Mouse (Mus musculus) spleen, postnatal 10 days (tissue): Measurements from ENCODE around the gene Cdh23.

Source experiments
- DNase-seq, 2 experiments: peaks; one replicate each; pipeline ENCODE4 v3.0.0; 2021 to 2022; ENCODE audit warnings: low spot score in 2 of 2

Gene Cdh23

DNA sequence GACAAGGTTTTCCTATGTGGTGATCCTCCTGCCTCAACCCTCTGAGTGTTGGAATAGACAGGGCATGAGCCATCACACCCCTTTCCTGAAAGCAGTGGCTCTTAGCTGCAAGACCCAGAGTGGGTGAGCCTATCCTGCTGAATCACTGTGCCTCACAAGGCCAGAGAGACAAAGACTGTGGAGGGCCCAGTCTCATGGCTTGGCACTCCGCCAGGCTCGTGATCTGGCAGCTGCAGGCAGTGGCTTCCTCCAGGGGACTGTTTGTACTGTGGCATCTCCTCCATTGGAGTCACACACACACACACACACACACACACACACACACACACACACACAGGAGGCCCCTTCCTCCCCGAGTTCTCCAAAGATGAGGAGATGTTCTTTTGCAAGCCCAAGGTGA is 433.9 kb downstream of the Cdh23 start:
- peak; percentile 47 to 83 for DNase-seq

- no peak for DNase-seq
Measured at GRCm38 (mm10) chr10:60261530-60261929, 434.8 kb downstream of the Cdh23 start.

DNA sequence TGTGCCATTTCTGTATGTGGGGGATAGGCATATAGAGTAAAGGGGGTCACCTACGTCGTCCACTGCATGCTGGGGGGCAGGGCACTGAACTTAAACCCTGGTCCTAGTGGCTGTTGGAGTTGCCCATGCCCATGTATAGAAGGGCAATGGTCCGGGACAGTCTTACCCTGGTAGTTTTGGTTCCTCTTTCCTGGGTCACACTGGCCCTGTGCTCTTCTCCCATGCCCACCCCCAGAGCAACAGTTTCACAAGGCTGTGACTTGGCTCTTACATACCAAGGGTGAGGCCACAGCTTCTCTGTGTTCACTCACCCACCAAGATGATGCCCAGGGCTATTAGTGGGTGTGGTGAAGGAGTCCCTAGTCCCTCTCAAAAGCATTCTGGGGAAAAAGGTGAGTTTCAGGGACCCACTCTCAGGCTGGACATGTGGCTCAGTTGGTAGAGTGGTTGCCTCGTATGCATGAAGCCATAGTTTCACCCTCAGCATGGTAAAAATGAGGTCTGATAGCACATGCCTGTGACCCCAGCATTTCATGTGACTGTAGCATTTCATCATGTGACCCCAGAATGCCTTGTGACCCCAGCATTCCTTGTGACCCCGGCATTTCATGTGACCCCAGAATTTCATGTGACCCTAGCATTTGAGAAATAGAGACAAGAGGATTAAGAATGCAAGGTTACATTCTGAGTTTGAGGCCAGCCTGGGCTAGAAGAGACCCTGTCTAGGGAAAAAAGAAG is 435.6 kb downstream of the Cdh23 start:
- DNase-seq: peak in 1 of 2 experiments; percentile 58

- no peak for DNase-seq
Measured at GRCm38 (mm10) chr10:60257261-60257825, 438.9 kb downstream of the Cdh23 start.

DNA sequence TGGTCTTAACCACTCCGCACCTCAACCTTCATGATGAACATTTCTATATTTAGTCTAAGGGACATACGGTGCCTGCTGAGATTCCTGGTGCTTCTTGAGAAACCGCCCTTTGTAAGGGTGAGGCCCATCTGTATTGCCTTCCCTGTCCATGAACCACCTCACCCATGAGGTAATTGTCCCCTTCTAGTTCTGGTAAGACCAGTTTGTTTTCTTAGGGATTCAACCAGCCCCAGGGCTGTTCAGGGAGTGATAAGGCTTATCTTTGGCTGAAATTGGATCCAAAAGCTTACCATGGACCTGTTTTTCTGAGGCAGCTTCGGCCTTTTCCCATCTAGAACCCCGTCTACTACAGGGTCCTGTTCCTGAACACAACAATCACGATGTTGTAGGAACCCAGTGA is 440.2 kb downstream of the Cdh23 start:
- no peak for DNase-seq
